Mouse (Mus musculus) heart, adult 11 months (tissue): ENCODE results near the gene Spag7.

Source experiments
- DNase-seq: peaks from one replicate; pipeline ENCODE4 v3.0.0; 2022

The Spag7 gene

GRCm38 (mm10) chr11:70639976-70640375, 29.2 kb downstream of the Spag7 start:
- peak; percentile 92 for DNase-seq

DNA sequence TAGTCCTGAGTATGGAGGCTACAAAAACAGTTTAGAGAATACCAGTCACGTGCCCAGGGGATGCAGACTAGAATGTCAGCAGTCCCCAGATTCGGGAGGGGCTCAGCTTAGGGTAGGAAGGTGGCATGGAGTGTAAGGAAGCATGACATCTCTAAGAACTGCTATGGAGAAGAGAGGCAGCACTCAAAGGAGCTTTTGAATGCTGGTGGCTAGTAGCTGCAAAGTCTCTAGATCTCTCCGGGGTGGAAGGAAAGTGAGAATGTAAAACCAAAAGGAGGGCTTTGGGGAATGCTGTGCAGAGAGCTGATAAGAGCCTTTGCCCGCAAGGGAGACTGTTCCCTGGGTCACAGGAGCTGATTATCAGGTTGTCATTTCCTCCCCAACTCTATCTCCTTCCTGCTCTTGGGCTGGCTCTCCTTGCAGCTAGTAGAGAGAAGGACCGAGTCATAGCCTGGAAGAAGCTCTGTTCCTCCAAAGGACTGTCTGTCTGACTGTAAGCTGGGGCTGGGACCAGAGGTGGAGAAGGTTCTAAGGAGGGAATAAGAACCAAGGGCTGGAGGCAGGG, 30.4 kb downstream of the Spag7 start, which contains the start of gene Gp1ba:
TSS of gene Gp1ba (plus strand) at position 409 of the 565 bp plus-strand sequence.
- DNase-seq = no peak

GRCm38 (mm10) chr11:70638293-70638692, 30.9 kb downstream of the Spag7 start:
- DNase-seq = no peak

DNA sequence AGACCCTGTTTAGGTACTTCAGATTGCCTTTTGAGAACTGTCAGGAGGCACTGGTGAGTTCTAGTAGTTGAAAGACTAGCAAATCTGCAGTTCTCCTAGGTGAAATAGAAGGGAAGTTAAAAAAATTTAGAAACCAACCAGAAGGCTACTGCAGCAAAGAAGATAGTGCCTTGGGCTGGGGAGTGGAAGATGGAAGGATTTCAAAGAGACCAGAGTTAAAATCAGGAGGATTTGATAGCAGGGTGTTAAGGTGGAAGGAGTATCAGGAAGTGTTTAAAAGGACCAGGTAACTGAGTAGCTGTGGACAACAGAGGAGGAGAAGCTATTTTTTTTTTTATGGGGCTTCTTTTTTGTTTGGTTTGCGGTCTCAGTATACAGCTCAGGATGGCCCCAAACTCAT, 31.5 kb downstream of the Spag7 start:
- DNase-seq = no peak

GRCm38 (mm10) chr11:70635601-70636000, 33.6 kb downstream of the Spag7 start:
- no peak for DNase-seq

GRCm38 (mm10) chr11:70630129-70630528, 39.1 kb downstream of the Spag7 start:
- no peak for DNase-seq

DNA sequence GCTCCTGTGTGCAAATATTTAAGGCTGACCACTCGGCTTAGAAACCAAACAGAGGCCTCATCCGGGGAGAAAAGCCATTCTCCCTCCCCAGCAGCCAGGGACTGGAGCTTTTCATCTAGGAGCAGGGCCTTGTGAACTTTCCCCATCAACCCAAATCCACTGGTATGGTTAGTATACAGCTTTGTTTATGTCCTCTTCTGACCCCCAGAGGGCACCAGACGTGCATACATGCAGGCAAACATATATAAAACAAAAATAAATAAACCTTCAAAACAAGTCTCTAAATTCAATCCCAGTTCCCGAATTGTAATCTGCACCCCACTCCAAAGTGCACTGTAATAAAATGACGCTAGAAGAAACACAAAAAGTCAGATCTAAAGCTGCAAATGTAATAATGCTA, 39.7 kb downstream of the Spag7 start:
- DNase-seq = no peak

- no peak for DNase-seq
Measured at GRCm38 (mm10) chr11:70628431-70628830, 40.8 kb downstream of the Spag7 start.

DNA sequence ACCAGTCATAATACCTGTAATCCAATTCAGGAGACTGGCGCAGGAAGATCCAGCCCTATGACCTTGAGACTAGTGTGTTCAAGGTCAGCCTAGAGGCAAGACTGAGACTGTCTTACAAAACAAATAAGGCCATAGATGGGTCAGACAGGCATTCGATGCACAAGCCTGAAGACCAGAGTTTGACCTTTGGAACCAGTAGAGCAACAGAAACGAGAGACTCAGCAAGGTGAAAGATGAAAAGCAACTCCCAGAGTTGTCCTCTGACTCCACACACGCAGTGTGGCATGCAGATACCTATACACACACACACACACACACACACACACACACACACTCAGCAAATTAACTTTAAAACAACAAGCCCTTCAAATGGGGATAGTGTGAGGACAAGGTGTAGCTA, 42.3 kb downstream of the Spag7 start:
- DNase-seq = no peak

DNA sequence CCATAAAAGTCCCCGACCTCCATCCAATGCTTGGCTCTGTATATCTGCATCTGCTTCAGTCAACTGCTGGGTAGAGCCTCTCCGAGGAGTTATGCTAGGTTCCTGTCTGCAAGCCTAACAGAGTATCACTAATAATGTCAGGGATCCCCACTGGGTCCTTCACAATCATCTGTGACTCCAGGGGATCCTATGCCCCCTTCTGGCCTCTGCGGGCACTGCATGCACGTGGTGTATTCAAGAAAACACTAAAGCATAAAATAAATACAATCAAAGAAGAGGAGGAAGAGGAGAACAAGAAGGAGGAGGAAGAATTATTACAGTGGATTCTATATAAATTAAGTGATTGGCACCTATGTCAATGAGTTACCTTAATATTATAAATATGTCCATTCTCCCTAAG, 43.7 kb downstream of the Spag7 start:
- DNase-seq = no peak

GRCm38 (mm10) chr11:70623053-70623742, 46.0 kb downstream of the Spag7 start:
- DNase-seq = no peak

DNA sequence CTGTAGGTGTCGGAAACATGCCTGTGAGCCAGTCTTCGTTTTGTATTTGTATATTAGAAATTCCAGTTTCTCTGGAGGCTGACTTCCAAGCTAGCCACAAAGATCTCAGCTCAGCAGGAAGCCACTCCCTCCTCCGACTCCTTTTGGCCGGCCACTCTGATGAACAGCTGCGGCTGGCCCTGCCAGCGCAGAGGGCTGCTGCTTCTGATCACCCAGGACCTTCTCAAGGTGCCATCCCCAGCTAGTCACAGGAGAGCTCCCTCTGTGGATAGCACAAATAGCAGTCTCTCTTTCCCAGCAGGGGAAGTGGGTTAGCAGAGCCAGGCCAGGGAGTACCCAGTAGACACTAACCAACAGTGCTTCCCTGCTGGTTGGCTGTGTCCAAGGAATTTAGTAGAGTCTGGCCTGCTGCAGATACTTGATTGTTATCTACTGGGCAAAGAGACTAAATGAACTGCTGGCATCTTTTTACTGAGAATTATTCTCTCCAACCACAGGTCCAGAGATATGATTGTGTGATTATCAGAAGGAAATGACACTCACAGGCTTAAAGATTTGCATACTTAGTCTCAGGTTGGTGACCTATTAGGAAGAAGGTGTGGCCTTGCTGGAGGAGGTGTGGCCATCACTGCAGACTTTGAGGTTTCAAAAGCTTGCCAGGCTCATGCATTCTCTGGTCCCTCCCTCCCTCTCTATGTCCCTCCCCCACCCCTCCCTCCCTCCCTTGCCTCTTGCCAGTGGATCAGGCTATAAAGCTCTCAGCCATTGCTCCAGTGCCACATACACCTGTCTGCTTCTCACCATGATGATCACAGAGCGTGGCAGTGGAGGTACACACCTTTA, 47.0 kb downstream of the Spag7 start:
- DNase-seq = peak; percentile 89

DNA sequence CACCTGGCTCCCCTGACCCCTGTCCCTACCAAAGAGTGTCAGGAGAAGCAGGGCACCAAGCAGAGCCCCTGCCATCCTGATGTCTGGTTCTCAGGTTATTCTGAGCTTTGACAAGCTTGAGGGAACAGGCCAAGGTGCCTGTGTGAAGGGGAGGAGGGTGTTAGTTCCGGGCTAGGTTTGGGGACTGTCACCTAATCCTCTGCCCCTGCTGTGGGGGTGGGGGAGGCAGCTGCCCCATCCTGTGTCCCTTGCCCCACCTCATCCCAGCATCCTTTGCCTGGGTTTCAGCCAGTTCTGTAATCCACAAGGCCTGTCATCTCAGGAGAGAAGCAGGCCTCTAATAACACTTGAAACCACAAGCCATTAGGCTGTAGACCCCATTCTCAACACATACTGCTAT, 50.1 kb downstream of the Spag7 start, which contains the start of gene Chrne:
TSS of gene Chrne (minus strand) at position 116 of the 400 bp plus-strand sequence.
- no peak for DNase-seq

DNA sequence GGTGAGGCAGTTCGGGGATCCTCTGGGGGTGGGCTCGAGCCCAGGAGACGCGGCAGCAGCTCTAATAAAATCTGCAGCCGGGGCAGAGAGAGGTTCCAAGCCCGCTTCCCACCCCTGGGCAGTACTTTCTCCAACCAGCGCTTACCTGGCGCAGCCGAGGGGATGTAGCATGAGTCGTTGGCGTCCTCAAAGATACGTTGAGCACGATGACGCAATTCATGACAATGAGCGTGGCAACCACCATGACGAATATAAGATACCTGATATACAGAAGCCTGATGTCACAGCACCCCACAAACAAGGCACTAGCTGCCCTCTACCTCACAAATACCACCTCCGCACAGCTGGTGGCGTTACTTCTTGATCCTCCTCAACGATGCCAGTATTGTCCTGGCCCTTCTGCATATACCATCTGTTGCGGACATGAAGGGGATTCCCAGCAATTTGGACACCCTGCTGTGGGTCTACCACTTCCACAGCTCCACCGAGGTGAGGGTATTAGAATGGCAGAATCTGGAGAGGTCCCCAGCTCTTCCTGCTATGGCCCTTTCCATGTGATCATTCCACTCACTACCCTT, 53.6 kb downstream of the Spag7 start, which contains the start of gene 4930544D05Rik:
TSS of gene 4930544D05Rik (plus strand) at position 333 of the 578 bp plus-strand sequence.
- peak; percentile 88 for DNase-seq

- peak; percentile 99 for DNase-seq
Measured at GRCm38 (mm10) chr11:70615074-70615473, 54.1 kb downstream of the Spag7 start.
